Mouse (Mus musculus) bone marrow macrophage, adult 2 months (primary cell): ENCODE measurements around the gene Chrnd. TPM values are rescaled to one million over a fixed set of nuclear protein-coding genes. Genes with fewer than 3 reads are reported as not detected.

ENCODE experiments used
- H3K27ac ChIP-seq: 2 replicates; pipeline ENCODE4 v1.5.1; 2012; ENCODE audit warnings: low read depth, low read length; ENCODE audit not compliant: insufficient read depth
- H3K4me1 ChIP-seq: 2 replicates; pipeline ENCODE4 v1.6.1; 2012; ENCODE audit warnings: low read length; ENCODE audit not compliant: control insufficient read depth, insufficient read depth
- H3K4me3 ChIP-seq: 2 replicates; pipeline ENCODE4 v1.5.1; 2012; ENCODE audit warnings: mild to moderate bottlenecking, low read length, moderate library complexity; ENCODE audit not compliant: insufficient read depth
- CTCF ChIP-seq: IDR thresholded peaks from 2 replicates; pipeline ENCODE4 v1.5.1; 2012; ENCODE audit warnings: low read depth, mild to moderate bottlenecking, low read length, moderate library complexity
- POLR2A ChIP-seq: IDR thresholded peaks from 2 replicates; pipeline ENCODE4 v1.6.1; 2012; ENCODE audit warnings: mild to moderate bottlenecking, low read depth, low read length, borderline replicate concordance
- polyA plus RNA-seq: library from polyadenylated mRNA; stranded (reverse); fragments of >200 nt; gene quantifications from 2 replicates; pipeline ENCODE4 v1.2.4, GENCODE M21; 2012; ENCODE audit not compliant: missing spikeins, insufficient read depth, insufficient read length

The Chrnd gene
- polyA plus RNA-seq, 1 experiment = not detected

GRCm38 (mm10) chr1:87201848-87202247, 11.4 kb downstream of the Chrnd start:
- no peak for TF ChIP-seq POLR2A
- TF ChIP-seq CTCF = no peak

GRCm38 (mm10) chr1:87203779-87204178, 13.4 kb downstream of the Chrnd start:
- no peak overlapping the region for H3K27ac ChIP-seq
- no peak for TF ChIP-seq CTCF
- TF ChIP-seq POLR2A = no peak

More at GRCm38 (mm10) chr1:87201848-87202247, 11.4 kb downstream of the Chrnd start:
- H3K4me3 ChIP-seq = no peak overlapping the region
- peak overlapping the region; percentile 30 for H3K27ac ChIP-seq
- H3K4me1 ChIP-seq = peaks cover 21% of the 10 kb centered on the region

GRCm38 (mm10) chr1:87204465-87204864, 14.1 kb downstream of the Chrnd start, which contains the start of gene Chrng:
Gene Chrng, plus strand, starts transcription at chr1:87204657.
- peaks cover 21% of the 10 kb centered on the region for H3K4me1 ChIP-seq
- TF ChIP-seq CTCF = no peak
- no peak for TF ChIP-seq POLR2A
- H3K4me3 ChIP-seq = no peak within 1 kb of the TSS
- H3K27ac ChIP-seq = no peak within 1 kb of the TSS

More at GRCm38 (mm10) chr1:87203779-87204178, 13.4 kb downstream of the Chrnd start:
- Histone ChIP-seq H3K4me3 (no peak overlapping the region), H3K4me1 (peaks cover 21% of the 10 kb centered on the region)

- TF ChIP-seq POLR2A = no peak
- no peak for TF ChIP-seq CTCF
- peaks cover 21% of the 10 kb centered on the region for H3K4me1 ChIP-seq
Observed at GRCm38 (mm10) chr1:87205038-87205437, 14.6 kb downstream of the Chrnd start.

GRCm38 (mm10) chr1:87205502-87205901, 15.1 kb downstream of the Chrnd start:
- H3K27ac ChIP-seq = no peak overlapping the region
- no peak for TF ChIP-seq POLR2A
- TF ChIP-seq CTCF = no peak
- H3K4me1 ChIP-seq = peaks cover 19% of the 10 kb centered on the region
- no peak overlapping the region for H3K4me3 ChIP-seq

More at GRCm38 (mm10) chr1:87205038-87205437, 14.6 kb downstream of the Chrnd start:
- H3K27ac ChIP-seq = no peak overlapping the region
- no peak overlapping the region for H3K4me3 ChIP-seq

GRCm38 (mm10) chr1:87206339-87206738, 15.9 kb downstream of the Chrnd start:
- no peak overlapping the region for H3K27ac ChIP-seq
- peaks cover 11% of the 10 kb centered on the region for H3K4me1 ChIP-seq
- TF ChIP-seq CTCF (no peak), POLR2A (no peak)
- H3K4me3 ChIP-seq = no peak overlapping the region

GRCm38 (mm10) chr1:87211431-87211830, 21.0 kb downstream of the Chrnd start:
- Histone ChIP-seq H3K27ac (no peak overlapping the region), H3K4me3 (no peak overlapping the region), H3K4me1 (peaks cover 6% of the 10 kb centered on the region; the same call in 1 of the 2 replicates)
- TF ChIP-seq CTCF = no peak

- peak within 1 kb of the TSS; percentile 86 for H3K27ac ChIP-seq
- H3K4me3 ChIP-seq = peak within 1 kb of the TSS; percentile 94
- peaks cover 20% of the 10 kb centered on the region for H3K4me1 ChIP-seq
- TF ChIP-seq POLR2A (no peak; the same call in 1 of the 2 replicates), CTCF (no peak)
Observed at GRCm38 (mm10) chr1:87213735-87214704, 23.6 kb downstream of the Chrnd start, which contains the start of gene Eif4e2. Gene Eif4e2, plus strand, starts transcription at chr1:87213914.

GRCm38 (mm10) chr1:87214748-87215147, 24.3 kb downstream of the Chrnd start:
- TF ChIP-seq POLR2A (no peak), CTCF (no peak)
- H3K4me3 ChIP-seq = peak overlapping the region; percentile 94
- peaks cover 20% of the 10 kb centered on the region for H3K4me1 ChIP-seq
- H3K27ac ChIP-seq = no peak overlapping the region; the same call in 1 of the 2 replicates

GRCm38 (mm10) chr1:87217938-87218337, 27.5 kb downstream of the Chrnd start:
- H3K27ac ChIP-seq = no peak overlapping the region

More at GRCm38 (mm10) chr1:87217938-87218337, 27.5 kb downstream of the Chrnd start:
- no peak for TF ChIP-seq POLR2A
- no peak for TF ChIP-seq CTCF
- Histone ChIP-seq H3K4me1 (peaks cover 20% of the 10 kb centered on the region), H3K4me3 (no peak overlapping the region)
